Mouse (Mus musculus): ENCODE results near the gene Trim71. TPM values are rescaled to one million over a fixed set of nuclear protein-coding genes. Genes with fewer than 3 reads are reported as not detected.
"Not testable (repeated sequence)": the region's sequence is repeated elsewhere in the genome, so short reads cannot be mapped to it uniquely, and the experiment has no call there.

The Trim71 gene
- polyA plus RNA-seq, 1 experiment from 2014 or later: 0.71 TPM

GRCm38 (mm10) chr9:114525073-114525633, 39.0 kb downstream of the Trim71 start:
- ATAC-seq (ENCODE audit: low read depth): no peak
- WGBS (ENCODE audit: insufficient replicate concordance): 71% methylated on average over 13 of the region's 15 CpGs
- Histone ChIP-seq H3K9me3 (replicated peaks; ENCODE audit: control insufficient read depth, low read length) (no peaks in the 10 kb centered on the region), H3K9ac (ENCODE audit: low read depth, low read length) (no peak overlapping the region), H3K27me3 (ENCODE audit: control insufficient read depth, insufficient read depth, low read depth, low read length) (no peaks in the 10 kb centered on the region), H3K4me3 (ENCODE audit: low read depth, low read length) (no peak overlapping the region), H3K4me1 (ENCODE audit: control insufficient read depth, low read depth, low read length) (peaks cover 10% of the 10 kb centered on the region), H3K4me2 (ENCODE audit: low read depth, low read length) (no peak overlapping the region), H3K36me3 (ENCODE audit: control insufficient read depth, insufficient read depth) (no peaks in the 10 kb centered on the region), H3K27ac (ENCODE audit: low read length) (no peak overlapping the region)

- H3K36me3 ChIP-seq (ENCODE audit: control insufficient read depth, insufficient read depth): no peaks in the 10 kb centered on the region
- peak overlapping the region; percentile 68 for H3K27ac ChIP-seq (ENCODE audit: low read length)
- H3K9ac ChIP-seq (ENCODE audit: low read depth, low read length): no peak overlapping the region
- peak; percentile 87 for ATAC-seq (ENCODE audit: low read depth)
- H3K4me3 ChIP-seq (ENCODE audit: low read depth, low read length): no peak overlapping the region
- peaks cover 10% of the 10 kb centered on the region for H3K4me1 ChIP-seq (ENCODE audit: control insufficient read depth, low read depth, low read length)
- WGBS (ENCODE audit: insufficient replicate concordance): 66% methylated on average over 9 of the region's 9 CpGs
- no peaks in the 10 kb centered on the region for H3K9me3 ChIP-seq (replicated peaks; ENCODE audit: control insufficient read depth, low read length)
- no peak overlapping the region for H3K4me2 ChIP-seq (ENCODE audit: low read depth, low read length)
- no peaks in the 10 kb centered on the region for H3K27me3 ChIP-seq (ENCODE audit: control insufficient read depth, insufficient read depth, low read depth, low read length)
Observed at GRCm38 (mm10) chr9:114522501-114522900, 41.7 kb downstream of the Trim71 start.

- 29% methylated on average over 5 of the region's 5 CpGs for WGBS (ENCODE audit: insufficient replicate concordance)
Observed at GRCm38 (mm10) chr9:114522041-114522440, 42.1 kb downstream of the Trim71 start.

GRCm38 (mm10) chr9:114520529-114520928, 43.6 kb downstream of the Trim71 start:
- not testable (repeated sequence) for H3K9ac ChIP-seq (ENCODE audit: low read depth, low read length); H3K27ac ChIP-seq (ENCODE audit: low read length); H3K36me3 ChIP-seq (ENCODE audit: control insufficient read depth, insufficient read depth); H3K4me3 ChIP-seq (ENCODE audit: low read depth, low read length); H3K9me3 ChIP-seq (replicated peaks; ENCODE audit: control insufficient read depth, low read length); ATAC-seq (ENCODE audit: low read depth); H3K4me2 ChIP-seq (ENCODE audit: low read depth, low read length); H3K4me1 ChIP-seq (ENCODE audit: control insufficient read depth, low read depth, low read length); H3K27me3 ChIP-seq (ENCODE audit: control insufficient read depth, insufficient read depth, low read depth, low read length)
- WGBS (ENCODE audit: insufficient replicate concordance): 50% methylated on average over 4 of the region's 4 CpGs

More at GRCm38 (mm10) chr9:114522041-114522440, 42.1 kb downstream of the Trim71 start:
- H3K27me3 ChIP-seq (ENCODE audit: control insufficient read depth, insufficient read depth, low read depth, low read length): no peaks in the 10 kb centered on the region
- H3K4me2 ChIP-seq (ENCODE audit: low read depth, low read length): no peak overlapping the region
- H3K27ac ChIP-seq (ENCODE audit: low read length): peak overlapping the region; percentile 68; the same call in 1 of the 2 replicates
- H3K4me3 ChIP-seq (ENCODE audit: low read depth, low read length): no peak overlapping the region
- ATAC-seq (ENCODE audit: low read depth): no peak
- no peak overlapping the region for H3K9ac ChIP-seq (ENCODE audit: low read depth, low read length)
- H3K9me3 ChIP-seq (replicated peaks; ENCODE audit: control insufficient read depth, low read length): no peaks in the 10 kb centered on the region
- no peaks in the 10 kb centered on the region for H3K36me3 ChIP-seq (ENCODE audit: control insufficient read depth, insufficient read depth)
- peaks cover 9% of the 10 kb centered on the region for H3K4me1 ChIP-seq (ENCODE audit: control insufficient read depth, low read depth, low read length)

GRCm38 (mm10) chr9:114518812-114519477, 45.2 kb downstream of the Trim71 start:
- H3K4me1 ChIP-seq (ENCODE audit: control insufficient read depth, low read depth, low read length): no peaks in the 10 kb centered on the region; the same call in 1 of the 2 replicates
- H3K9ac ChIP-seq (ENCODE audit: low read depth, low read length): no peak overlapping the region
- WGBS (ENCODE audit: insufficient replicate concordance): 49% methylated on average over 9 of the region's 9 CpGs
- no peak overlapping the region for H3K4me3 ChIP-seq (ENCODE audit: low read depth, low read length)
- H3K36me3 ChIP-seq (ENCODE audit: control insufficient read depth, insufficient read depth): no peaks in the 10 kb centered on the region
- no peak for ATAC-seq (ENCODE audit: low read depth)
- no peak overlapping the region for H3K27ac ChIP-seq (ENCODE audit: low read length)
- no peaks in the 10 kb centered on the region for H3K27me3 ChIP-seq (ENCODE audit: control insufficient read depth, insufficient read depth, low read depth, low read length)
- H3K9me3 ChIP-seq (replicated peaks; ENCODE audit: control insufficient read depth, low read length): no peaks in the 10 kb centered on the region
- no peak overlapping the region for H3K4me2 ChIP-seq (ENCODE audit: low read depth, low read length)

GRCm38 (mm10) chr9:114517924-114518497, 46.2 kb downstream of the Trim71 start:
- Histone ChIP-seq H3K9ac (ENCODE audit: low read depth, low read length) (no peak overlapping the region), H3K27me3 (ENCODE audit: control insufficient read depth, insufficient read depth, low read depth, low read length) (no peaks in the 10 kb centered on the region), H3K4me2 (ENCODE audit: low read depth, low read length) (no peak overlapping the region), H3K9me3 (replicated peaks; ENCODE audit: control insufficient read depth, low read length) (peaks cover 5% of the 10 kb centered on the region; the same call in 1 of the 2 replicates), H3K36me3 (ENCODE audit: control insufficient read depth, insufficient read depth) (peaks cover 8% of the 10 kb centered on the region), H3K27ac (ENCODE audit: low read length) (no peak overlapping the region), H3K4me3 (ENCODE audit: low read depth, low read length) (no peak overlapping the region), H3K4me1 (ENCODE audit: control insufficient read depth, low read depth, low read length) (no peaks in the 10 kb centered on the region; the same call in 1 of the 2 replicates)
- no peak for ATAC-seq (ENCODE audit: low read depth)
- WGBS (ENCODE audit: insufficient replicate concordance): 57% methylated on average over 13 of the region's 13 CpGs

- WGBS (ENCODE audit: insufficient replicate concordance): 66% methylated on average over 11 of the region's 11 CpGs
- Histone ChIP-seq H3K4me3 (ENCODE audit: low read depth, low read length) (no peak within 1 kb of the TSS), H3K4me2 (ENCODE audit: low read depth, low read length) (no peak within 1 kb of the TSS), H3K9me3 (replicated peaks; ENCODE audit: control insufficient read depth, low read length) (peaks cover 10% of the 10 kb centered on the region; the same call in 1 of the 2 replicates), H3K36me3 (ENCODE audit: control insufficient read depth, insufficient read depth) (peaks cover 14% of the 10 kb centered on the region), H3K27ac (ENCODE audit: low read length) (no peak within 1 kb of the TSS), H3K27me3 (ENCODE audit: control insufficient read depth, insufficient read depth, low read depth, low read length) (no peaks in the 10 kb centered on the region), H3K9ac (ENCODE audit: low read depth, low read length) (no peak within 1 kb of the TSS), H3K4me1 (ENCODE audit: control insufficient read depth, low read depth, low read length) (no peaks in the 10 kb centered on the region; the same call in 1 of the 2 replicates)
- ATAC-seq (ENCODE audit: low read depth): no peak
Observed at GRCm38 (mm10) chr9:114515364-114515763, 48.8 kb downstream of the Trim71 start, which contains the start of gene C130032M10Rik. TSS of gene C130032M10Rik (plus strand) at chr9:114515697.

- H3K4me1 ChIP-seq (ENCODE audit: control insufficient read depth, low read depth, low read length): no peaks in the 10 kb centered on the region
- no peaks in the 10 kb centered on the region for H3K27me3 ChIP-seq (ENCODE audit: control insufficient read depth, insufficient read depth, low read depth, low read length)
- H3K4me3 ChIP-seq (ENCODE audit: low read depth, low read length): no peak overlapping the region
- ATAC-seq (ENCODE audit: low read depth): no peak
- no peak overlapping the region for H3K4me2 ChIP-seq (ENCODE audit: low read depth, low read length)
- no peak overlapping the region for H3K27ac ChIP-seq (ENCODE audit: low read length)
- no peak overlapping the region for H3K9ac ChIP-seq (ENCODE audit: low read depth, low read length)
- WGBS (ENCODE audit: insufficient replicate concordance): 85% methylated on average over 21 of the region's 21 CpGs
- H3K36me3 ChIP-seq (ENCODE audit: control insufficient read depth, insufficient read depth): peaks cover 14% of the 10 kb centered on the region
- H3K9me3 ChIP-seq (replicated peaks; ENCODE audit: control insufficient read depth, low read length): peaks cover 10% of the 10 kb centered on the region; the same call in 1 of the 2 replicates
Observed at GRCm38 (mm10) chr9:114512831-114513230, 51.3 kb downstream of the Trim71 start.

- Histone ChIP-seq H3K36me3 (ENCODE audit: control insufficient read depth, insufficient read depth) (peaks cover 14% of the 10 kb centered on the region), H3K9me3 (replicated peaks; ENCODE audit: control insufficient read depth, low read length) (peaks cover 10% of the 10 kb centered on the region; the same call in 1 of the 2 replicates), H3K9ac (ENCODE audit: low read depth, low read length) (no peak overlapping the region), H3K4me2 (ENCODE audit: low read depth, low read length) (no peak overlapping the region), H3K27ac (ENCODE audit: low read length) (no peak overlapping the region), H3K4me1 (ENCODE audit: control insufficient read depth, low read depth, low read length) (no peaks in the 10 kb centered on the region), H3K4me3 (ENCODE audit: low read depth, low read length) (no peak overlapping the region), H3K27me3 (ENCODE audit: control insufficient read depth, insufficient read depth, low read depth, low read length) (no peaks in the 10 kb centered on the region)
- 56% methylated on average over 9 of the region's 9 CpGs for WGBS (ENCODE audit: insufficient replicate concordance)
- ATAC-seq (ENCODE audit: low read depth): no peak
Observed at GRCm38 (mm10) chr9:114509785-114510184, 54.4 kb downstream of the Trim71 start.

Data from liver, embryonic 16.5 days (tissue).